Mouse (Mus musculus): ENCODE data around the gene Extl1.

DNA sequence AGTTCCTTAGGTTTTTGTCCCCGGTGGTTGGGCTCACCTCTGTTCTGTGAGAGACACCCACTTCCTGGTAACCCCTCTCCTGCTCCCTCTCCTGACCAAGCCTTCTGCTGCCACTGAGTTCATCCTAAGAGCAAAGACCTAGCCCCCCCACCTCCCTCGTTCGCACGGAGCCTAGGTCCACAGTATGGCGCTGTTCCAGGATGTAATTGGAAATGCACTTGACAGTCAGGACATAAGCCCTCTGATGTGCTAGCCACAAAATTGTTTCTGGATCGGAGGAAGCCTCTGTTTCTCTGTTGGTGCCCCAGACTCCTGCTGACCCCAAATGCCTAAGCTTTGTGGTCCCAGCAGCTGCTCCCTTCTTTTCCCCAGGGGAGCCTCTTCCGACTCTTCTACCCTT, 20.1 kb upstream of the Extl1 start:
- TF ChIP-seq FLI1 (IDR thresholded peaks at IDR 0.05; ENCODE audit: low read length) (no peak), GATA1 (IDR thresholded peaks at IDR 0.05; ENCODE audit: borderline replicate concordance, low read length) (no peak)

All from megakaryocyte, embryonic 14.5 days (primary cell).